In the genomic region with DNA sequence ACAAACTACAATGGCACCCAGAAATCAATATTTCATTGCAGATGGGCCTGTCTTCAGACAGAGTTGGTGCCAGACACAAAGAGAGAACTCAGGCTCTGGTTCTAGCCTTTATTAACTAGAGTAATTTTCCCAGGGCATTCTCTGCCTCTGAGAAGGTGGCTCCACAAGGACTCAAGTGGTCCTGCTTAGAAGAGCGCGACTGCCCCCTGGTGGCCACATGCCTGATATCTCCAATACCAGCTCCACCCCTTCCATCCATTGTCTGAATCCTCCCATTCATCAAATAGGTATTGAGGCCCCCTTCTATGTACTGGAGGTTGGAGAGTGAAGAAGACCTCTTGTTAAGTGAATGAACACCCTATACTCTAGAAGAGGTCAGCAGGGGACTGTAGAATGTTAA, we compare ENCODE assay signal across 8 mouse cellular contexts.
DNase-seq lines count a peak whose midpoint lies in the region; ATAC-seq and TF ChIP-seq lines count a peak whose summit lies in the region.

No protein-coding gene starts in this region.

- no peaks in the 10 kb centered on the region for H3K4me1 ChIP-seq in embryonic facial prominence, embryonic 10.5 days
- no peaks in the 10 kb centered on the region for H3K4me1 ChIP-seq in heart, embryonic 15.5 days (replicated peaks)
- no peaks in the 10 kb centered on the region for H3K4me1 ChIP-seq in liver, embryonic 13.5 days (replicated peaks)
- no peaks in the 10 kb centered on the region for H3K4me1 ChIP-seq in neural tube, embryonic 14.5 days (ENCODE audit: control insufficient read depth, insufficient read depth, low read length)

- H3K27ac ChIP-seq in embryonic facial prominence, embryonic 10.5 days (replicated peaks), result no peak overlapping the region
- no peak overlapping the region for H3K27ac ChIP-seq in heart, embryonic 15.5 days
- H3K27ac ChIP-seq in liver, embryonic 13.5 days, result no peak overlapping the region
- no peak overlapping the region for H3K27ac ChIP-seq in neural tube, embryonic 14.5 days (ENCODE audit: low read depth, low read length)

- H3K79me2 ChIP-seq in C2C12 (ENCODE audit: control insufficient read depth, insufficient read depth), result no peaks in the 10 kb centered on the region

- no peaks in the 10 kb centered on the region for H3K9me3 ChIP-seq in embryonic facial prominence, embryonic 10.5 days
- H3K9me3 ChIP-seq in heart, embryonic 15.5 days (replicated peaks), result no peaks in the 10 kb centered on the region
- H3K9me3 ChIP-seq in liver, embryonic 13.5 days (replicated peaks), result no peaks in the 10 kb centered on the region
- H3K9me3 ChIP-seq in neural tube, embryonic 14.5 days (ENCODE audit: control insufficient read depth, low read length), result no peaks in the 10 kb centered on the region

- H3K4me3 ChIP-seq in C2C12 (ENCODE audit: insufficient read depth, poor library complexity, severe bottlenecking), result no peak overlapping the region
- H3K4me3 ChIP-seq in embryonic facial prominence, embryonic 10.5 days, result no peak overlapping the region
- H3K4me3 ChIP-seq in heart, embryonic 15.5 days, result no peak overlapping the region
- H3K4me3 ChIP-seq in liver, embryonic 13.5 days (replicated peaks), result no peak overlapping the region
- H3K4me3 ChIP-seq in neural tube, embryonic 14.5 days (ENCODE audit: low read depth, low read length), result no peak overlapping the region

- no peaks in the 10 kb centered on the region for H3K79me3 ChIP-seq in C2C12 (ENCODE audit: low read depth)

- ATAC-seq in heart, embryonic 15.5 days (replicated peaks; ENCODE audit: insufficient number of reproducible peaks, insufficient read depth, low FRiP score, low read depth), result peak; percentile 45
- ATAC-seq in liver, embryonic 13.5 days (ENCODE audit: low read depth), result no peak
- ATAC-seq in neural tube, embryonic 14.5 days (ENCODE audit: low read depth), result peak; percentile 88

- TF ChIP-seq CTCF in C2C12 (IDR thresholded peaks at IDR 0.05; ENCODE audit: control insufficient read depth, insufficient read depth, insufficient read length), result peak; percentile 10

- peak; percentile 90 for DNase-seq in adrenal gland, postnatal 14 days
- DNase-seq in embryonic facial prominence, embryonic 10.5 days (ENCODE audit: low spot score), result peak; percentile 89
- peak; percentile 74 for DNase-seq in kidney, postnatal 14 days
- DNase-seq in liver, embryonic 13.5 days, result peak; percentile 23
- peak; percentile 18 for DNase-seq in testis, postnatal 14 days (ENCODE audit: low spot score)

- no peak overlapping the region for H3ac ChIP-seq in C2C12 (ENCODE audit: control insufficient read depth, insufficient read length, low read depth)

- WGBS in embryonic facial prominence, embryonic 10.5 days, result 0% methylated on average over 2 of the region's 2 CpGs
- 0% methylated on average over 2 of the region's 2 CpGs for WGBS in heart, embryonic 15.5 days
- WGBS in liver, embryonic 13.5 days (ENCODE audit: insufficient replicate concordance), result 0% methylated on average over 2 of the region's 2 CpGs
- WGBS in neural tube, embryonic 14.5 days, result 0% methylated on average over 2 of the region's 2 CpGs

- H3K36me3 ChIP-seq in C2C12 (ENCODE audit: control insufficient read depth, insufficient read depth), result no peaks in the 10 kb centered on the region
- H3K36me3 ChIP-seq in embryonic facial prominence, embryonic 10.5 days (replicated peaks), result no peaks in the 10 kb centered on the region
- H3K36me3 ChIP-seq in heart, embryonic 15.5 days, result no peaks in the 10 kb centered on the region
- no peaks in the 10 kb centered on the region for H3K36me3 ChIP-seq in liver, embryonic 13.5 days
- no peaks in the 10 kb centered on the region for H3K36me3 ChIP-seq in neural tube, embryonic 14.5 days (ENCODE audit: control insufficient read depth, insufficient read depth, low read length)

- no peak overlapping the region for H3K9ac ChIP-seq in heart, embryonic 15.5 days
- H3K9ac ChIP-seq in liver, embryonic 13.5 days, result no peak overlapping the region
- no peak overlapping the region for H3K9ac ChIP-seq in neural tube, embryonic 14.5 days (replicated peaks; ENCODE audit: low read depth, low read length)

- H3K4me2 ChIP-seq in heart, embryonic 15.5 days, result no peak overlapping the region
- H3K4me2 ChIP-seq in liver, embryonic 13.5 days, result no peak overlapping the region
- H3K4me2 ChIP-seq in neural tube, embryonic 14.5 days (ENCODE audit: low read depth, low read length), result no peak overlapping the region

- no peaks in the 10 kb centered on the region for H3K27me3 ChIP-seq in C2C12 (ENCODE audit: control insufficient read depth, insufficient read depth, insufficient read length)
- H3K27me3 ChIP-seq in embryonic facial prominence, embryonic 10.5 days (replicated peaks; ENCODE audit: low read depth, poor library complexity, severe bottlenecking), result no peaks in the 10 kb centered on the region
- no peaks in the 10 kb centered on the region for H3K27me3 ChIP-seq in heart, embryonic 15.5 days
- no peaks in the 10 kb centered on the region for H3K27me3 ChIP-seq in liver, embryonic 13.5 days
- no peaks in the 10 kb centered on the region for H3K27me3 ChIP-seq in neural tube, embryonic 14.5 days (ENCODE audit: control insufficient read depth, insufficient read depth, low read length)

TF ChIP-seq in C2C12, 6 proteins besides CTCF, POLR2A, EP300 and RAD21:
- TF ChIP-seq MYOD1 (IDR thresholded peaks at IDR 0.05; ENCODE audit: control insufficient read depth, insufficient read length, low read depth) (no peak), USF1 (IDR thresholded peaks at IDR 0.05; ENCODE audit: low read depth) (no peak), MYOG (IDR thresholded peaks at IDR 0.05; ENCODE audit: control insufficient read depth, extremely low read depth, insufficient read length) (no peak), MAX (IDR thresholded peaks at IDR 0.05) (no peak), FOSL1 (IDR thresholded peaks at IDR 0.05; ENCODE audit: insufficient read depth, low read length, poor library complexity, severe bottlenecking) (no peak), CEBPB (IDR thresholded peaks at IDR 0.05; ENCODE audit: low read depth) (no peak)

Comparison
In these comparisons a context has a peak if more than half of its experiments do, and no peak if none do; other contexts are left out.
1. DNase-seq: peak in every context shown above with its lines; median percentile 90 in adrenal gland, postnatal 14 days; 89 in embryonic facial prominence, embryonic 10.5 days; 74 in kidney, postnatal 14 days; 23 in liver, embryonic 13.5 days; 18 in testis, postnatal 14 days.